Mouse (Mus musculus) granulocyte monocyte progenitor cell, adult 5-6 weeks (primary cell): ENCODE results near the gene Kif18b. TPM values are rescaled to one million over a fixed set of nuclear protein-coding genes. Genes with fewer than 3 reads are reported as not detected.

Experiments
- ATAC-seq: replicated peaks from 2 replicates; pipeline ENCODE4 v1.8.0; 2016; ENCODE audit warnings: mild to moderate bottlenecking, moderate TSS enrichment, inconsistent platforms; ENCODE audit not compliant: poor library complexity, severe bottlenecking
- total RNA-seq, 2 experiments: library from RNA; stranded (forward) in 1 of 2; stranded (reverse) in 1 of 2; fragments of 200-712, 200-1000 nt in 1 of 2; fragments of >200 nt in 1 of 2; fragmentation: Nextera tagmentation in 1 of 2; gene quantifications; 2 replicates each; pipeline ENCODE4 v1.2.3; 2014 to 2017

Kif18b gene
- total RNA-seq, 2 experiments from 2014 or later: 11.6 to 19.9 TPM

DNA sequence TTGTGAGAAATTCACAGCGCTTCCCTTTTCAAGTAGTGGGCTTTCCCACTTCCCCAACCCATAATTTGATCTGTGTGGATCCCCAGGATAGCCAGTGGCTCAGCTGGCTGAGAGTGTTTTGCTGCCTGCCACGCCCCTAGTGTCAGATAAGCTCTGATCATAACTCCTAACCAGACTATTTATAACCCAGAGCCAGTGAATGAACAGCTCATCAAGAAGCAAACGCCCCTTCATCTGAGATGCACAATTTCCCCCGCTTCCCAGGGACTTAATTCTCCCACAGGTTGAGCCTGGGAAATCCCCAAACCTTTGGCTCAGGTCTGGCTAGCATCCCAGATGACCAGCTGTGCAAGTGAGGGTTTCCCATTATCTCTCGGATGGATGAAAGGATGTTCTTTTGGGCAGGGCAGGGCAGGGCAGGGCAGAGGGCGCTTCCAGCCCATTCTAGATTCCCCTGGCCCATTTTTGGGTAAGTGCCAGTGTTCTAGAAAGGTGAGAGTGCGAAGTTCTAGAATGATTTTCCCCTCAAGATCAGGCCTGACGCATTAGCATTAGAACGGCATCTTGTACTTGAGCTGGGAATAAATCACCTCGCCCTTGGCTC lies 40.2 kb downstream of the Kif18b start, which contains the start of gene Fam187a:
Fam187a (plus strand) TSS at position 554 of the 604 bp plus-strand sequence.
- ATAC-seq: no peak

DNA sequence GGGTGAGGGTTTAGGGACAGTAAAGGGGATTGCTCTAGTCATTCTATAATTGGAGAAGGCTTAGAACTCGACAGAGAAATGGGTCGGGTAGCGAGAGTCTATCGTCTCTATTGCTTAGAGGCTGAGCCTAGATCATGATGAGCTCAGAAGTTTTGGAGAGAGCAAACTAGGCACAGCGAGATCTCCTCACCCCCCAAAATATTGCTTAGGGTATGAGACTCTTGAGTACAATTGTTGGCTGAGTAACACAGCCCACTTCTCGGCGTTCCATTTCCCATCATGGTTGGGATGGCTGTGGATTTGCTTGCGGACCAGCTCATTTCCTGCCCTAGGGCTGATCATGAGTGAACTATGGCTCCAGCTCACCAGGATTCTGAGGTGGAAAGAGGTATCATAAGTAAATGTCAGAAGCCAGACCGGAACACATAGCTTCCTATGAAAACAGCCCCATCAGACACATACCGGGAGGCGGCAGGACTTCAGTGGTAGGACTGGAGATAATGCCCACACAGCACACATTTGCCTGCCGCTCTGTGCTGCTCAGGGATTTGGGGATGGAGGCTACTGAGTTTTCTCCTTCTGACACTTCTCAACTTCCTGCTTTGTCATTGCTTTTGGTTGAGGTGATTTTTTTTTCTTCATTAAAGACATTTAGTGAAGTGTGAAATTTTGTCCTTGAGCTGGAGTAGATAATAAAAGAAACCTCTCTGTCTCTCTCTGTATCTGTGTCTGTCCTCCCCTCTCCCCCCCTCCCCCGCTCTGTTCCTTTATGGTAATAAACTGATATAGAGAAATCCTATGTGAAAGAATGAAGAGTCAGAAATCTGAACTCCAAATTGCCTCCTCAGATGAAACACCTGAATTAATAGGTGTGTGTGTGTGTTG lies 43.4 kb downstream of the Kif18b start:
- ATAC-seq: peak; percentile 15; the same call in 1 of the 2 replicates

DNA sequence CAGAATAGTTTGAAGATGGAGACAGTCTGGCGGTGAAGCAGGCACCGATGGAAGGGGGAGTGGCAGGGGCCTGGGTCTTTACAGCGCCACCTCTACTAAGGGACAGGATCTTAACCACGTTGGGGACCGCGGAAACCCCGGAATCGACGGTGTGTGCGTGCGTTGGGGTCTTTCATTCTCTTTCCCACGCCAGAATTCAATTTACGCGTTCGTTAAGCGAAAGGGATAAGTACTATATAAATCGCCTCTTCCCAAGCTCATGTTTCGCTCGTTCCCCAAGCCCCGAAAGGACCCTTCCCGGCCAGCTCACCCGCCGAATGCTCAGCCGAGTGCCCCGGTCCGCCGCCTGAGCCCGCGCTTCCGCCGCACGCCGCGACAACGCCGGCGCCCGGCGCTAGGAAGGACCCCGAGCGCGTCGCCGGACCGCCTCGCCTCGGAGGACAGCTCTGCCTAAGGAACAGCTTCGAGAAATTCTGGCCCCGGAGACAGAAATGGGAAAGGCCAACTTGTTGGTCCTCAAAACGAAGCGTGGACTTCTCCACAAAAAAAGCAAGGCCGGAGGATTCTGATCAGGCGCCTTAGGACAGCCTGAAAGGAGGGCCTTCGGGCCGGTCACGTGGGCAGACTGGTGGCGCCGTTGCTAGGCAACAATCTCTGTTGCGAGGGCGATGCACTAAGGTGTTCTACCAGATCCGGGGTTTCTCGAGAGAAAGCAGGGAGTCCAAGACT lies 44.2 kb downstream of the Kif18b start, which contains the start of the genes Eftud2 and Ccdc103:
Eftud2 (minus strand) TSS at position 401 of the 729 bp plus-strand sequence.
Ccdc103 (plus strand) TSS at position 620 of the 729 bp plus-strand sequence.
- ATAC-seq: peak; percentile 85

DNA sequence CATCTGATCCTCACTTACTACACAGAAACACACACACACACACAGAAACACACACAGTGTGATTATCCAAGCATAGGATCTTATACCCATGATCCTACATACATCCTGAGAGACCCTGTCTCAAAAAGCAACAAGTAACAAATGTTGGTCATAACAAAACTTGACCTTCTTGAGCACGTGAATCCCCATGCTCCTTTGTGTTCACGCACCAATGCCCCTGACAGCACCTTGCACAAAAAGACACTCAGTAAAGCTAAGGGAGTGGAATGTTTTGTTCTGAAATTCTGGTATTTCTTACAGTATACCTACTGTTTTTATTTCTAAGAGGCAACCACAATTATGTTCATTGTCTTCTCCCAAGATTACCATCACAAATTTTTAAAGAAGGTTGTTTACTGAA lies 45.4 kb downstream of the Kif18b start:
- ATAC-seq: no peak

DNA sequence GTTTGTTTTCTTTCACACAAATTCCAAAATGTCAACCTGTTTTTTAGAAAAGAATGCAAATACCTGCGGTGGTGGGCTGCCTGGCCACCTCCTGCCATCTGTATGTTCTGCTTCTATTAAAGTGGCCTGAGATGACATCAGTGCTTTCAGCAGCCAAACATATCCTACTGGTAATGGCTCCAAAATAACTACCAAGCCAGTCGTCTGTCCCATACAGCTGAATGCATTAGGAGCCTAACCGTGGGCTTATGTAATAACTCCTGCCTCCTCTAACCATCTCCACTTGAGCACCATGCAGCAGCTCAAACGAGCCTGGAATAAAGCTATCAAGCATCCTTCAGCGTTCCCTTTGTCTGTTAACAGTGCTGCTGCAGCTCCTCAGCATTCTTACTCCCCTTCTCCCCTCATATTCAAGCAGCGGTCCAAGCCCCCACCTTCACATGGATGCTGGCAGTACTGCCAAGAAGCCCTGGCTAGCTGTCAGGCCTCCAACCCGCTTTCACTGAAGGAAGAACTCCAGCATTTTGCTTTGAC lies 50.1 kb downstream of the Kif18b start:
- no peak for ATAC-seq

DNA sequence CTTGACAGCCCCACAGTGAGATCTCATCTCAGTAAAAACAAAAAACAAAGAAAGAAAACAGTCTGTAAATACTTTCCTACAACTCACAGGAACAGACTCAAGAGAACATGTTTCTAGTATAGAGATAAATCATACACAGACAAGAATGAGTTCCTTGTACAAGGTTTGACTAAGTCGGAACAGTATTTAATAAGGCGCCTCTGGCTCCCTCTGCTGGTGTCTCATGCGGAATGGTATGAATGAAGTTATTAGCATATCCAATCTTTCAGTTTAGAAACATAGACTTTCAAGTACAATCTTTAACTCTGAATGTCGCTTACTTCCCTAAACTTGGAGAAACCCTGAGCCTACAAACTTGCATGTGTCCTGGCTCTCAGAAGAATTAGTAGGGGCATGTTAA lies 60.7 kb downstream of the Kif18b start:
- no peak for ATAC-seq

GRCm38 (mm10) chr11:102859933-102860332 lies 65.0 kb downstream of the Kif18b start:
- ATAC-seq: no peak

- no peak for ATAC-seq
Measured at GRCm38 (mm10) chr11:102858951-102859350, 66.0 kb downstream of the Kif18b start.

DNA sequence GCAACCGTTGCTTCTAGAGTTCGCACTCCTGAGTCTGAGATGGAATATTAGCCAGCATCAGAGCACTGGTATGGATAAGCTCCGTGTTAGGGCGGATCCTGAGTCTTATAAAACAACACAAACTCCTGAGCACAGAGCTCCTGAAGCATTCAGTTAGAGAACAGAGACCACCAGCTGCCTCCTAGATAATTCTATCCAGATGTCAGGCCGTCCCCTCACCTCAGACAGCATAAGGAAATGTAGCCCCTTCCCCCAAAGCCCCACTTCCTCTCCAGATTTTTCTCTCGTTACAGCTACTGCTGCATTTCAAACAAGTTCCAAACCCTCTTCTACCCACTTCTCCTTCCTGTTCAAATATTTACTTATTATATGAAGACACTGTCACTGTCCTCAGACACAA lies 69.0 kb downstream of the Kif18b start:
- no peak for ATAC-seq

Other genes starting within 250 kb of the Kif18b start
- 15.5 and 16.9 TPM in 2 replicates for gene Ccdc43, start 227.3 kb downstream of the Kif18b start, total RNA-seq (2014; fragmentation: Nextera tagmentation)
- 33.5 and 42.8 TPM in 2 replicates for gene Ccdc43, start 227.3 kb downstream of the Kif18b start, total RNA-seq (2017)
- 9.4 TPM in 1 of 2 replicates, not detected in the other for gene Adam11, start 163.7 kb downstream of the Kif18b start, total RNA-seq (2014; fragmentation: Nextera tagmentation)
- gene Adam11, start 163.7 kb downstream of the Kif18b start, total RNA-seq (2017): 0.17 TPM in 1 of 2 replicates, not detected in the other
- not detected in 2 replicates for gene Gjc1, start 105.4 kb downstream of the Kif18b start, total RNA-seq (2014; fragmentation: Nextera tagmentation)
- gene Gjc1, start 105.4 kb downstream of the Kif18b start, total RNA-seq (2017): not detected in 2 replicates
- gene Higd1b, start 89.3 kb downstream of the Kif18b start, total RNA-seq (2014; fragmentation: Nextera tagmentation): not detected in 2 replicates
- gene Higd1b, start 89.3 kb downstream of the Kif18b start, total RNA-seq (2017): not detected in 2 replicates
- gene Eftud2, start 44.1 kb downstream of the Kif18b start, total RNA-seq (2014; fragmentation: Nextera tagmentation): 158 and 236 TPM in 2 replicates
- gene Eftud2, start 44.1 kb downstream of the Kif18b start, total RNA-seq (2017): 175 and 193 TPM in 2 replicates
- not detected in 2 replicates for gene Ccdc103, start 43.9 kb downstream of the Kif18b start, total RNA-seq (2014; fragmentation: Nextera tagmentation)
- not detected in 2 replicates for gene Ccdc103, start 43.9 kb downstream of the Kif18b start, total RNA-seq (2017)
- not detected in 2 replicates for gene Fam187a, start 40.0 kb downstream of the Kif18b start, total RNA-seq (2014; fragmentation: Nextera tagmentation)
- gene Fam187a, start 40.0 kb downstream of the Kif18b start, total RNA-seq (2017): not detected in 2 replicates
- not detected in 2 replicates for gene Gfap, start 24.2 kb downstream of the Kif18b start, total RNA-seq (2014; fragmentation: Nextera tagmentation)
- gene Gfap, start 24.2 kb downstream of the Kif18b start, total RNA-seq (2017): not detected in 2 replicates
- not detected in 2 replicates for gene C1ql1, start 21.6 kb upstream of the Kif18b start, total RNA-seq (2014; fragmentation: Nextera tagmentation)
- gene C1ql1, start 21.6 kb upstream of the Kif18b start, total RNA-seq (2017): not detected in 2 replicates
- 39.2 and 44.9 TPM in 2 replicates for gene Nmt1, start 103.1 kb upstream of the Kif18b start, total RNA-seq (2014; fragmentation: Nextera tagmentation)
- 54.1 and 58.9 TPM in 2 replicates for gene Nmt1, start 103.1 kb upstream of the Kif18b start, total RNA-seq (2017)
- gene Dcakd, start 103.2 kb upstream of the Kif18b start, total RNA-seq (2014; fragmentation: Nextera tagmentation): 30.5 and 40.9 TPM in 2 replicates
- gene Dcakd, start 103.2 kb upstream of the Kif18b start, total RNA-seq (2017): 14.3 and 17.0 TPM in 2 replicates
- 0.41 TPM in 1 of 2 replicates, not detected in the other for gene Plcd3, start 176.5 kb upstream of the Kif18b start, total RNA-seq (2014; fragmentation: Nextera tagmentation)
- gene Plcd3, start 176.5 kb upstream of the Kif18b start, total RNA-seq (2017): 3.2 TPM in 1 of 2 replicates, not detected in the other
- gene Acbd4, start 176.6 kb upstream of the Kif18b start, total RNA-seq (2014; fragmentation: Nextera tagmentation): 4.8 and 9.6 TPM in 2 replicates
- 5.8 and 10.7 TPM in 2 replicates for gene Acbd4, start 176.6 kb upstream of the Kif18b start, total RNA-seq (2017)
- 9.7 and 13.5 TPM in 2 replicates for gene Hexim1, start 191.1 kb upstream of the Kif18b start, total RNA-seq (2014; fragmentation: Nextera tagmentation)
- 28.7 and 31.0 TPM in 2 replicates for gene Hexim1, start 191.1 kb upstream of the Kif18b start, total RNA-seq (2017)
- gene Hexim2, start 207.3 kb upstream of the Kif18b start, total RNA-seq (2014; fragmentation: Nextera tagmentation): 2.6 and 6.4 TPM in 2 replicates
- 1.3 and 3.4 TPM in 2 replicates for gene Hexim2, start 207.3 kb upstream of the Kif18b start, total RNA-seq (2017)
- gene Fmnl1, start 246.0 kb upstream of the Kif18b start, total RNA-seq (2014; fragmentation: Nextera tagmentation): 58.4 and 94.0 TPM in 2 replicates
- gene Fmnl1, start 246.0 kb upstream of the Kif18b start, total RNA-seq (2017): 21.3 and 31.0 TPM in 2 replicates